Mouse (Mus musculus) MEL (cell line): ENCODE results near the gene Tbc1d17. TPM values are rescaled to one million over a fixed set of nuclear protein-coding genes. Genes with fewer than 3 reads are reported as not detected.
A peak's percentile ranks its signal among the peaks of the same experiment; 100 is the strongest.

Source experiments
- DNase-seq: peaks from one replicate; pipeline ENCODE4 v3.0.0; 2011; ENCODE audit warnings: low read depth, low spot score
- H3K27ac ChIP-seq: 2 replicates; pipeline ENCODE4 v1.5.1; 2012; ENCODE audit warnings: low read depth, mild to moderate bottlenecking, control low read depth, low read length, moderate library complexity; ENCODE audit not compliant: control insufficient read depth
- H3K27me3 ChIP-seq, 2 experiments: fragments of 150-350 bp in 1 of 2; sonication (generic) in 1 of 2; 2 replicates each; pipeline ENCODE4 v1.6.1; 2012; ENCODE audit warnings: low read length in 2 of 2, mild to moderate bottlenecking in 2 of 2, improper control_type of control experiment in 1 of 2, moderate library complexity in 1 of 2; ENCODE audit not compliant: insufficient read depth in 2 of 2, control insufficient read depth in 1 of 2
- H3K36me3 ChIP-seq, 2 experiments: 2 replicates each; pipeline ENCODE4 v1.6.1; 2012 to 2014; ENCODE audit warnings: low read length in 2 of 2, improper control_type of control experiment in 1 of 2, inconsistent platforms in 1 of 2, mild to moderate bottlenecking in 1 of 2; ENCODE audit not compliant: insufficient read depth in 2 of 2, control insufficient read depth in 1 of 2
- H3K4me1 ChIP-seq, 2 experiments: fragments of 150-350 bp in 1 of 2; sonication (generic) in 1 of 2; 2 replicates each; pipeline ENCODE4 v1.6.1; 2012; ENCODE audit warnings: low read length in 2 of 2, improper control_type of control experiment in 1 of 2, mild to moderate bottlenecking in 1 of 2; ENCODE audit not compliant: insufficient read depth in 2 of 2, control insufficient read depth in 1 of 2
- H3K4me3 ChIP-seq, 2 experiments: fragments of 150-350 bp in 1 of 2; sonication (generic) in 1 of 2; 2 replicates each; pipeline ENCODE4 v1.5.1; 2012; ENCODE audit warnings: low read depth in 2 of 2, low read length in 2 of 2, mild to moderate bottlenecking in 2 of 2, moderate library complexity in 2 of 2, control low read depth in 1 of 2, improper control_type of control experiment in 1 of 2; ENCODE audit not compliant: control insufficient read depth in 1 of 2, insufficient read depth in 1 of 2
- H3K79me2 ChIP-seq: 2 replicates; pipeline ENCODE4 v1.6.1; 2012; ENCODE audit warnings: mild to moderate bottlenecking, low read length, moderate library complexity; ENCODE audit not compliant: control insufficient read depth, poor library complexity, insufficient read depth
- H3K9ac ChIP-seq: 2 replicates; pipeline ENCODE4 v1.6.1; 2012; ENCODE audit warnings: low read depth, mild to moderate bottlenecking, control low read depth, low read length, moderate library complexity; ENCODE audit not compliant: control insufficient read depth, poor library complexity, severe bottlenecking
- H3K9me3 ChIP-seq: fragments of 150-350 bp; sonication (generic); replicated peaks from 2 replicates; pipeline ENCODE4 v1.6.1; 2012; ENCODE audit warnings: mild to moderate bottlenecking, low read length, improper control_type of control experiment, moderate library complexity; ENCODE audit not compliant: insufficient read depth
- BHLHE40 ChIP-seq: IDR thresholded peaks from 2 replicates; pipeline ENCODE4 v1.6.1; 2012; ENCODE audit warnings: low read depth, mild to moderate bottlenecking, inconsistent platforms, low read length, improper control_type of control experiment, borderline replicate concordance
- CHD2 ChIP-seq: IDR thresholded peaks from 2 replicates; pipeline ENCODE4 v1.6.1; 2011; ENCODE audit warnings: low read length, improper control_type of control experiment
- EP300 ChIP-seq, 2 experiments: IDR thresholded peaks; 2 replicates each; pipeline ENCODE4 v1.6.1; 2011; ENCODE audit warnings: improper control_type of control experiment in 2 of 2, low read length in 2 of 2, low read depth in 1 of 2, mild to moderate bottlenecking in 1 of 2
- GABPA ChIP-seq: IDR thresholded peaks from 2 replicates; pipeline ENCODE4 v1.6.1; 2012; ENCODE audit warnings: low read depth, mild to moderate bottlenecking, inconsistent platforms, low read length, improper control_type of control experiment, moderate library complexity
- MAFK ChIP-seq: IDR thresholded peaks from 2 replicates; pipeline ENCODE4 v1.6.1; 2011; ENCODE audit warnings: low read depth, mild to moderate bottlenecking, low read length, improper control_type of control experiment, borderline replicate concordance
- MEF2A ChIP-seq: IDR thresholded peaks from 2 replicates; pipeline ENCODE4 v1.6.1; 2014; ENCODE audit warnings: low read depth, mild to moderate bottlenecking, inconsistent platforms, low read length, improper control_type of control experiment; ENCODE audit not compliant: poor library complexity, insufficient replicate concordance, severe bottlenecking; ENCODE audit errors: extremely low read depth
- MXI1 ChIP-seq: IDR thresholded peaks from 2 replicates; pipeline ENCODE4 v1.6.1; 2011; ENCODE audit warnings: mild to moderate bottlenecking, low read depth, low read length, improper control_type of control experiment
- NELFE ChIP-seq: IDR thresholded peaks from 2 replicates; pipeline ENCODE4 v1.6.1; 2011; ENCODE audit warnings: low read depth, low read length, improper control_type of control experiment
- NRF1 ChIP-seq: IDR thresholded peaks from 2 replicates; pipeline ENCODE4 v1.6.1; 2014; ENCODE audit warnings: low read depth, mild to moderate bottlenecking, inconsistent platforms, low read length, improper control_type of control experiment, moderate library complexity; ENCODE audit not compliant: poor library complexity, insufficient read depth, severe bottlenecking
- POLR2AphosphoS2 ChIP-seq: IDR thresholded peaks from 2 replicates; pipeline ENCODE4 v1.6.1; 2011; ENCODE audit warnings: low read length, improper control_type of control experiment
- RAD21 ChIP-seq: IDR thresholded peaks from 2 replicates; pipeline ENCODE4 v1.6.1; 2011; ENCODE audit warnings: mild to moderate bottlenecking, low read depth, low read length, improper control_type of control experiment
- RCOR1 ChIP-seq: IDR thresholded peaks from 2 replicates; pipeline ENCODE4 v1.6.1; 2012; ENCODE audit warnings: low read depth, mild to moderate bottlenecking, inconsistent platforms, low read length, improper control_type of control experiment
- SMC3 ChIP-seq: IDR thresholded peaks from 2 replicates; pipeline ENCODE4 v1.6.1; 2011; ENCODE audit warnings: low read depth, low read length, improper control_type of control experiment
- ZNF384 ChIP-seq: IDR thresholded peaks from 2 replicates; pipeline ENCODE4 v1.6.1; 2012; ENCODE audit warnings: low read depth, mild to moderate bottlenecking, inconsistent platforms, low read length, improper control_type of control experiment
- polyA plus RNA-seq, 2 experiments: library from polyadenylated mRNA; stranded (reverse) in 1 of 2; unstranded in 1 of 2; fragments of >175 nt in 1 of 2; fragments of >200 nt in 1 of 2; gene quantifications; 2 replicates each; pipeline versions ENCODE4 v1.2.1 to v1.2.4; 2012; ENCODE audit warnings: low replicate concordance in 2 of 2, low read depth in 1 of 2; ENCODE audit not compliant: insufficient read length in 2 of 2, insufficient read depth in 1 of 2, missing spikeins in 1 of 2
- total RNA-seq: library from RNA; depleted of rRNA; stranded (reverse); fragments of 300-350 nt; gene quantifications from 2 replicates; pipeline ENCODE4 v1.2.3, GENCODE M21; 2012

Gene Tbc1d17
- total and polyA plus RNA-seq, 3 experiments: 16.7 to 29.5 TPM; not detected in 1

- H3K27me3 ChIP-seq: no peaks in the 10 kb centered on the region
- peak overlapping the region; percentile 72 to 88 for H3K4me3 ChIP-seq
- no peak for DNase-seq
- peaks cover 0 to 25% of the 10 kb centered on the region in 2 experiments; a peak in 2 of 4 replicates for H3K4me1 ChIP-seq
- H3K9me3 ChIP-seq: no peaks in the 10 kb centered on the region
- H3K27ac ChIP-seq: peak overlapping the region; percentile 59
- peaks cover 0 to 10% of the 10 kb centered on the region in 2 experiments; a peak in 2 of 4 replicates for H3K36me3 ChIP-seq
- H3K79me2 ChIP-seq: peaks cover 20% of the 10 kb centered on the region
- TF ChIP-seq MXI1: no peak
- no peak for TF ChIP-seq EP300 (IDR thresholded peaks at IDR 0.05; ENCODE audit: low read depth in 1 of 2, low read length in 2 of 2)
- no peak for TF ChIP-seq NELFE
- TF ChIP-seq CHD2: no peak
- no peak for TF ChIP-seq NRF1
- H3K9ac ChIP-seq: no peak overlapping the region
Observed at GRCm38 (mm10) chr7:44895206-44895592, 46.3 kb upstream of the Tbc1d17 start.

- H3K4me1 ChIP-seq: peaks cover 0 to 25% of the 10 kb centered on the region in 2 experiments; a peak in 2 of 4 replicates
- DNase-seq: no peak
Observed at GRCm38 (mm10) chr7:44894175-44894574, 45.3 kb upstream of the Tbc1d17 start.

GRCm38 (mm10) chr7:44893197-44893596 lies 44.3 kb upstream of the Tbc1d17 start:
- no peak for TF ChIP-seq POLR2AphosphoS2
- TF ChIP-seq RCOR1: no peak
- no peak for TF ChIP-seq RAD21
- TF ChIP-seq EP300 (IDR thresholded peaks at IDR 0.05; ENCODE audit: low read depth in 1 of 2, low read length in 2 of 2): no peak
- no peak for TF ChIP-seq SMC3
- TF ChIP-seq MEF2A: no peak
- no peak for TF ChIP-seq ZNF384
- TF ChIP-seq, all 39 proteins: peak for 0
- Histone ChIP-seq H3K4me1 (peaks cover 0 to 25% of the 10 kb centered on the region in 2 experiments; a peak in 2 of 4 replicates), H3K9ac (peak overlapping the region; percentile 28), H3K27me3 (no peaks in the 10 kb centered on the region), H3K36me3 (peaks cover 0 to 10% of the 10 kb centered on the region in 2 experiments; a peak in 2 of 4 replicates), H3K79me2 (peaks cover 24% of the 10 kb centered on the region), H3K4me3 (peak overlapping the region; percentile 13 to 63; a peak in 3 of 4 replicates), H3K9me3 (no peaks in the 10 kb centered on the region), H3K27ac (no peak overlapping the region)
- peak; percentile 40 for DNase-seq

More at GRCm38 (mm10) chr7:44894175-44894574, 45.3 kb upstream of the Tbc1d17 start:
- TF ChIP-seq BHLHE40 (no peak), GABPA (no peak), MAFK (peak; percentile 68)
- Histone ChIP-seq H3K27me3 (no peaks in the 10 kb centered on the region), H3K79me2 (peaks cover 22% of the 10 kb centered on the region), H3K4me3 (no peak overlapping the region), H3K9ac (no peak overlapping the region), H3K27ac (no peak overlapping the region), H3K9me3 (no peaks in the 10 kb centered on the region), H3K36me3 (peaks cover 0 to 10% of the 10 kb centered on the region in 2 experiments; a peak in 2 of 4 replicates)
